Mouse (Mus musculus): Measurements from ENCODE around the gene Prr13.

- peak; percentile 87 to 94 (median 88) for TF ChIP-seq CTCF (IDR thresholded peaks at IDR 0.05 in 2 of 3, conservative IDR thresholded peaks at IDR 0.05 in 1 of 3; ENCODE audit: control insufficient read depth in 1 of 3, insufficient read depth in 1 of 3, low read depth in 2 of 3, low read length in 3 of 3, poor library complexity in 1 of 3, severe bottlenecking in 1 of 3)
- peak; percentile 72 for TF ChIP-seq GATA1 (IDR thresholded peaks at IDR 0.05; ENCODE audit: low read depth, low read length)
- no peak for TF ChIP-seq BHLHE40 (IDR thresholded peaks at IDR 0.05; ENCODE audit: borderline replicate concordance, low read depth, low read length)
- peak; percentile 64 for TF ChIP-seq ZMIZ1 (IDR thresholded peaks at IDR 0.05; ENCODE audit: low read depth, low read length)
- TF ChIP-seq EP300 (IDR thresholded peaks at IDR 0.05; ENCODE audit: low read depth in 1 of 2, low read length in 2 of 2): no peak
- peak; percentile 79 for TF ChIP-seq TCF12 (IDR thresholded peaks at IDR 0.05; ENCODE audit: low read depth, low read length)
- peak in 1 of 2 experiments; percentile 65; a peak in 1 of 4 replicates for TF ChIP-seq POLR2A (IDR thresholded peaks at IDR 0.05; ENCODE audit: control insufficient read depth in 1 of 2, insufficient read depth in 1 of 2, low read depth in 1 of 2, low read length in 2 of 2, poor library complexity in 1 of 2)
- no peak for TF ChIP-seq SMC3 (IDR thresholded peaks at IDR 0.05; ENCODE audit: low read depth, low read length)
- TF ChIP-seq CHD2 (IDR thresholded peaks at IDR 0.05; ENCODE audit: low read length): no peak
- TF ChIP-seq CHD1 (IDR thresholded peaks at IDR 0.05; ENCODE audit: low read depth, low read length): no peak
- TF ChIP-seq MAZ (IDR thresholded peaks at IDR 0.05; ENCODE audit: low read depth, low read length): peak; percentile 96
- peak; percentile 60 for TF ChIP-seq POLR2AphosphoS2 (IDR thresholded peaks at IDR 0.05; ENCODE audit: low read length)
- no peak for TF ChIP-seq RCOR1 (IDR thresholded peaks at IDR 0.05; ENCODE audit: low read depth, low read length)
Observed at GRCm38 (mm10) chr15:102470183-102470604, 11.4 kb downstream of the Prr13 start, which contains the start of gene Pcbp2.

All from MEL (cell line).